In the genomic region with DNA sequence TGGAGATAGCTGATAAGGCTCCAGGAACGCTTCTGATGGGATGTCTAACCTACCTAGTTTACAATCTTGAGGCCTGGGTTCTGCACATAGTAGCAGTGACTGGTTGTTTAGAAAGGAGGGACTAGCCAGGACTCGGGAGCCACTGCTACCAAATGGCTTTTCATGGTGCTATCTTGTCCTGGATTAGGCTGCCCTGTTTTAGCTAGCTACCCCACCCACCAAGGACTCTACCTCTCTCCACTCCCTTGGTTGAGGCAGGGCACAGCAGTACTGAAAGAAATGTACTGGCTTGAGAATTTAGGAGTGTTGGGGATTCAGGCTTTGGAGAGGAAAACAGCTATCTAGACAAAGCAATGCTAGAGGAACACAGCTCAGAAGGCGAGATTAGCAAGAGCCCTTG, we compare ENCODE assay signal across 9 mouse cellular contexts. TPM values are rescaled to one million over a fixed set of nuclear protein-coding genes. Genes with fewer than 3 reads are reported as not detected.
A peak's percentile ranks its signal among the peaks of the same experiment; 100 is the strongest.
DNase-seq lines count a peak whose midpoint lies in the region; ATAC-seq and TF ChIP-seq lines count a peak whose summit lies in the region.
"Had no signal": no experiment of that assay in that cellular context is flagged by ENCODE, and none has a peak within 500 bp of the region (broad histone marks: within the 10 kb centered on the region; RNA-seq: fewer than 3 reads in every experiment).

No protein-coding gene starts in this region.

- peaks cover 13% of the 10 kb centered on the region; the same call in 1 of the 2 replicates for H3K4me1 ChIP-seq in heart, embryonic 11.5 days (ENCODE audit: control insufficient read depth, insufficient read depth, low read length)
- H3K4me1 ChIP-seq in bone marrow macrophage, adult 2 months (ENCODE audit: control insufficient read depth, insufficient read depth, low read length): peaks cover 30% of the 10 kb centered on the region
- H3K4me1 ChIP-seq in hindbrain, embryonic 12.5 days: peaks cover 4% of the 10 kb centered on the region; the same call in 1 of the 2 replicates

- TF ChIP-seq CTCF in bone marrow macrophage, adult 2 months (IDR thresholded peaks at IDR 0.05; ENCODE audit: low read depth, low read length): no peak

- ATAC-seq in heart, embryonic 11.5 days (replicated peaks; ENCODE audit: insufficient number of reproducible peaks, low FRiP score, low TSS enrichment): no peak
- no peak for ATAC-seq in hindbrain, embryonic 12.5 days (ENCODE audit: low FRiP score)

- no peaks in the 10 kb centered on the region for H3K9me3 ChIP-seq in heart, embryonic 11.5 days (replicated peaks; ENCODE audit: control insufficient read depth, low read length)
- H3K9me3 ChIP-seq in hindbrain, embryonic 12.5 days (replicated peaks): no peaks in the 10 kb centered on the region

- peak overlapping the region; percentile 72 for H3K4me2 ChIP-seq in heart, embryonic 11.5 days
- H3K4me2 ChIP-seq in hindbrain, embryonic 12.5 days (replicated peaks): peak overlapping the region; percentile 74

- no peak for TF ChIP-seq POLR2A in bone marrow macrophage, adult 2 months (IDR thresholded peaks at IDR 0.05; ENCODE audit: borderline replicate concordance, low read depth, low read length)

- H3K79me2 ChIP-seq in macrophage (ENCODE audit: inconsistent target): peaks cover 66% of the 10 kb centered on the region

- no peaks in the 10 kb centered on the region for H3K27me3 ChIP-seq in heart, embryonic 11.5 days (ENCODE audit: control insufficient read depth, insufficient read depth, low read length)
- H3K27me3 ChIP-seq in hindbrain, embryonic 12.5 days: peaks cover 8% of the 10 kb centered on the region; the same call in 1 of the 2 replicates
- H3K27me3 ChIP-seq: CH12.LX had no signal

- DNase-seq in heart, postnatal 10 days: no peak
- DNase-seq in T-cell, adult 2 months (ENCODE audit: low spot score): no peak
- DNase-seq in right cerebral cortex, postnatal 25 days: no peak
- DNase-seq in layer of hippocampus, adult 11-12 months (ENCODE audit: low spot score): no peak

- H3K9ac ChIP-seq in heart, embryonic 11.5 days (ENCODE audit: low read depth, low read length): no peak overlapping the region
- H3K9ac ChIP-seq in hindbrain, embryonic 12.5 days: no peak overlapping the region

- peak overlapping the region; percentile 57 for H3K4me3 ChIP-seq in heart, embryonic 11.5 days (ENCODE audit: low read depth, low read length)
- H3K4me3 ChIP-seq in bone marrow macrophage, adult 2 months (ENCODE audit: insufficient read depth, low read length): peak overlapping the region; percentile 70
- peak overlapping the region; percentile 49 for H3K4me3 ChIP-seq in hindbrain, embryonic 12.5 days
- H3K4me3 ChIP-seq in macrophage (ENCODE audit: inconsistent target): peak overlapping the region; percentile 88

- no peaks in the 10 kb centered on the region for H3K36me3 ChIP-seq in heart, embryonic 11.5 days (ENCODE audit: control insufficient read depth, insufficient read depth, low read length)
- H3K36me3 ChIP-seq in hindbrain, embryonic 12.5 days: no peaks in the 10 kb centered on the region
- peaks cover 13% of the 10 kb centered on the region; the same call in 1 of the 2 replicates for H3K36me3 ChIP-seq in macrophage (ENCODE audit: inconsistent target)

- intact Hi-C loops in heart, postnatal 10 days (cut with DNase I): loop anchor here (5.0 kb wide), 2 partner anchors 111 to 126 kb away; no protein-coding TSS in a partner anchor

- 34% methylated on average over 3 of the region's 3 CpGs for WGBS in heart, embryonic 11.5 days (ENCODE audit: insufficient replicate concordance)
- WGBS in hindbrain, embryonic 12.5 days: 61% methylated on average over 3 of the region's 3 CpGs
- WGBS in macrophage (ENCODE audit: missing documents): 73% methylated on average over 3 of the region's 3 CpGs

- H3K27ac ChIP-seq in heart, embryonic 11.5 days (ENCODE audit: low read depth, low read length): no peak overlapping the region
- peak overlapping the region; percentile 92 for H3K27ac ChIP-seq in bone marrow macrophage, adult 2 months (ENCODE audit: insufficient read depth, low read depth, low read length)
- no peak overlapping the region for H3K27ac ChIP-seq in hindbrain, embryonic 12.5 days
- peak overlapping the region; percentile 95 for H3K27ac ChIP-seq in macrophage

RNA-seq across cellular contexts. Expression of a gene that starts 57.0 kb away (rescaled TPM):
- not detected in 2 replicates for polyA plus RNA-seq in heart, embryonic 11.5 days (2014; fragmentation: Nextera tagmentation; extraction: Ambion mirVana)
- not detected for total RNA-seq in heart, postnatal 10 days (2021)
- not detected in 2 replicates for polyA plus RNA-seq in bone marrow macrophage, adult 2 months (2012; ENCODE audit: insufficient read depth, insufficient read length, missing spikeins)
- not detected in 2 replicates for polyA plus RNA-seq in hindbrain, embryonic 12.5 days (2016; fragmentation: Nextera tagmentation; extraction: Ambion mirVana)
- not detected for total RNA-seq in macrophage (2018; cell fraction: chromatin; rRNA removed)
- not detected for total RNA-seq in macrophage (2018; cell fraction: cytosol; rRNA removed)
- not detected for total RNA-seq in macrophage (2018; cell fraction: nucleus; rRNA removed)
- not detected in 3 replicates for polyA plus RNA-seq in macrophage (2018)
- total RNA-seq: CH12.LX had no signal

Comparison
In these comparisons a context has a peak if more than half of its experiments do, and no peak if none do; other contexts are left out.
1. H3K27ac ChIP-seq: peak in bone marrow macrophage, adult 2 months (single experiment) and macrophage (single experiment); none in heart, embryonic 11.5 days (single experiment) and hindbrain, embryonic 12.5 days (single experiment).
2. Peak in every context shown above with its lines, with median percentiles within 50 percentile points of each other: H3K4me3 ChIP-seq.